Mouse (Mus musculus): ENCODE measurements at regions not wholly inside any gene's neighbourhood (a gene's known extent, or its start where the extent isn't known, plus 50 kb on each side); places are given as distances from the start of the nearest gene placed in this dataset.

GRCm38 (mm10) chr6:105021174-105021573 lies 528.6 kb downstream of the Cntn6 start:
- H3K4me3 ChIP-seq (ENCODE audit: insufficient read depth in 1 of 2, low read depth in 2 of 2, low read length in 2 of 2): no peak overlapping the region
- DNase-seq (ENCODE audit: low read depth in 3 of 3, low spot score in 3 of 3): no peak
- 43% methylated on average over 4 of the region's 4 CpGs for WGBS (ENCODE audit: insufficient replicate concordance)
- no peak overlapping the region for H3K9ac ChIP-seq (replicated peaks)
- no peaks in the 10 kb centered on the region for H3K27me3 ChIP-seq (ENCODE audit: control insufficient read depth, insufficient read depth, low read length)
- H3K36me3 ChIP-seq (replicated peaks; ENCODE audit: control insufficient read depth, insufficient read depth, low read depth): no peaks in the 10 kb centered on the region
- no peak overlapping the region for H3K27ac ChIP-seq
- no peaks in the 10 kb centered on the region for H3K9me3 ChIP-seq (ENCODE audit: control insufficient read depth, low read length)
- H3K4me1 ChIP-seq (replicated peaks; ENCODE audit: control insufficient read depth in 2 of 2, insufficient read depth in 2 of 2, low read length in 1 of 2): no peaks in the 10 kb centered on the region
- H3K4me2 ChIP-seq (ENCODE audit: low read depth): no peak overlapping the region
- no peak for ATAC-seq (ENCODE audit: insufficient read depth)
- no peak for TF ChIP-seq CTCF (IDR thresholded peaks at IDR 0.05; ENCODE audit: low read depth)
- no peak for TF ChIP-seq EP300 (IDR thresholded peaks at IDR 0.05; ENCODE audit: low read depth)

DNA sequence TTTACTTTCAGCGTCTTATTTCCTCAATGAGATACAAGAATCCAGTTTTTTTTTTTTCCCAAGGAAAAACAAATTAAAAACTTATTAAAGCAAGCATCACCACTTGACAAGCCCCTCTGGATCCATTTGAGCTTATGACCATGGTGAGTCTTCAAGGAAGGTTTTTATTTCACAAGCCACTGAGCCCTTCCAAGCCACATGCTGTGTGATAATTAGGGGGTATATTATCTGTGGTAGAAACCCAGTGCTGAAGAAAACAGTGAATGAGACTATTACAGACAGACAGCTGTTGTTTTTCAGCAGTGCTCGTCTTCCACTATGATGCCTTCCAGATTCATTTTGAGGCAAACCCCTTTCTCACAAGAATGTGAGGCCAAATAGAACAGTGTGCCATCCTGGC lies 573.6 kb downstream of the Cntn6 start:
- Histone ChIP-seq H3K4me2 (ENCODE audit: low read depth) (no peak overlapping the region), H3K27me3 (ENCODE audit: control insufficient read depth, insufficient read depth, low read length) (no peaks in the 10 kb centered on the region), H3K9me3 (ENCODE audit: control insufficient read depth, low read length) (no peaks in the 10 kb centered on the region), H3K27ac (no peak overlapping the region), H3K9ac (replicated peaks) (no peak overlapping the region), H3K4me3 (ENCODE audit: insufficient read depth in 1 of 2, low read depth in 2 of 2, low read length in 2 of 2) (no peak overlapping the region), H3K4me1 (replicated peaks; ENCODE audit: control insufficient read depth in 2 of 2, insufficient read depth in 2 of 2, low read length in 1 of 2) (no peaks in the 10 kb centered on the region), H3K36me3 (replicated peaks; ENCODE audit: control insufficient read depth, insufficient read depth, low read depth) (no peaks in the 10 kb centered on the region)
- ATAC-seq (ENCODE audit: insufficient read depth) (no peak), DNase-seq (ENCODE audit: low read depth in 3 of 3, low spot score in 3 of 3) (no peak)
- 66% methylated on average over 2 of the region's 2 CpGs for WGBS (ENCODE audit: insufficient replicate concordance)
- TF ChIP-seq EP300 (IDR thresholded peaks at IDR 0.05; ENCODE audit: low read depth) (no peak), CTCF (IDR thresholded peaks at IDR 0.05; ENCODE audit: low read depth) (no peak)

DNA sequence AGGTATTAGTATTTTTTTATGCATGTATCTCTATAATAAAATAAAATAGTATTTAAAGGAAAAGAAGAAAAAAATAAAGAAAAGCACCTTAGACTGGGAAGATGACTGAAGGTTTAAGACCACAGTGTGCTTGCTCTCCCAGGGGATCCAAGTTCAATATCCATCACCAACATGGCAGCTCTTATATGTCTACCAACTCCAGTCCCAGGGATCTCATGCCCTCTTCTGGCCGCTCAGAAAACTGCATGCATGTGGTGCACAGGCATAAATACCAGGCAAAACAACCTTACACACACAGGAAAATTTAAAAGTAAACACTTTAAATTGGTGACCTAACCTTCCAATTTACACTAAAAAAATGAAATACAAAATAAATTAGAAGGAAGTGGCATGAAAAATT lies 586.6 kb upstream of the Cntn4 start:
- no peak for TF ChIP-seq EP300 (IDR thresholded peaks at IDR 0.05; ENCODE audit: low read depth)
- TF ChIP-seq CTCF (IDR thresholded peaks at IDR 0.05; ENCODE audit: low read depth): peak; percentile 39
- ATAC-seq (ENCODE audit: insufficient read depth): no peak
- no peak overlapping the region for H3K9ac ChIP-seq (replicated peaks)

More for the DNA sequence above, 586.6 kb upstream of the Cntn4 start:
- Histone ChIP-seq H3K4me3 (ENCODE audit: insufficient read depth in 1 of 2, low read depth in 2 of 2, low read length in 2 of 2) (no peak overlapping the region), H3K9me3 (ENCODE audit: control insufficient read depth, low read length) (no peaks in the 10 kb centered on the region), H3K36me3 (replicated peaks; ENCODE audit: control insufficient read depth, insufficient read depth, low read depth) (no peaks in the 10 kb centered on the region), H3K4me2 (ENCODE audit: low read depth) (no peak overlapping the region), H3K4me1 (replicated peaks; ENCODE audit: control insufficient read depth in 2 of 2, insufficient read depth in 2 of 2, low read length in 1 of 2) (no peaks in the 10 kb centered on the region), H3K27me3 (ENCODE audit: control insufficient read depth, insufficient read depth, low read length) (no peaks in the 10 kb centered on the region), H3K27ac (no peak overlapping the region)
- WGBS (ENCODE audit: insufficient replicate concordance): 6% methylated on average over 1 of the region's 1 CpGs
- DNase-seq (ENCODE audit: low read depth in 3 of 3, low spot score in 3 of 3): no peak

All from liver, embryonic 14.5 days (tissue).